Mouse (Mus musculus) cortical plate, adult 2 months (tissue): ENCODE measurements at regions not wholly inside any gene's neighbourhood (a gene's known extent, or its start where the extent isn't known, plus 50 kb on each side); places are given as distances from the start of the nearest gene placed in this dataset.

Experiments used
- CTCF ChIP-seq: fragments of 200-500 bp; IDR thresholded peaks from 2 replicates; pipeline ENCODE4 v1.5.1; 2011; ENCODE audit warnings: mild to moderate bottlenecking, control low read depth, low read length; ENCODE audit not compliant: insufficient read depth; ENCODE audit errors: extremely low read depth
- POLR2A ChIP-seq: fragments of 200-500 bp; IDR thresholded peaks from 2 replicates; pipeline ENCODE4 v1.6.1; 2011; ENCODE audit warnings: mild to moderate bottlenecking, low read length, control low read depth; ENCODE audit not compliant: insufficient read depth; ENCODE audit errors: extremely low read depth

DNA sequence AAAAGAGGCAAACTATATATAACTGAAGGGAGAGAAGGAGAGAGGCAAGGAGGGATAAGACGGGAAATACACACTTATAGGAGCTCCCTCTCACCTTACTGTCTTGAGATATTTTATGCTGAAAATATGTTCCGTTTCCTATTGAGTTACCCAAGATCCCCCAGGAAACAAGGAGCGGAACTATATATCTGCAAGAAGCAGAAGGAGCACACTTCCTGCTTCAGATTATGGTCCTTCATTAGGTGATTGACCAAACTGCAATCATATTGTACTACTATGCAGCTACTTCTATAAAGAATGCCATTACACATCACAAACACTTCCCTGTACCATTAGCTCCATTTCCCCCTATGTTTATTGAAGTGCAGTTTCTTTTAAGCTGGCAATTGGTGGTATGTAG is 304.9 kb upstream of the Gm21798 start:
- TF ChIP-seq CTCF (no peak), POLR2A (no peak)
